Mouse (Mus musculus) left cerebral cortex, postnatal 4 days (tissue): ENCODE measurements at regions not wholly inside any gene's neighbourhood (a gene's known extent, or its start where the extent isn't known, plus 50 kb on each side); places are given as distances from the start of the nearest gene placed in this dataset.
"Not testable (repeated sequence)": the region's sequence is repeated elsewhere in the genome, so short reads cannot be mapped to it uniquely, and the experiment has no call there.

Source experiments
- DNase-seq: peaks from one replicate; pipeline ENCODE4 v3.0.0-alpha.2; 2022
- intact Hi-C: fragments of 180-260 bp; cut with DNase I; formaldehyde crosslinking; loops from one replicate; pipeline ENCODE4 v1.15.1; 2025

DNA sequence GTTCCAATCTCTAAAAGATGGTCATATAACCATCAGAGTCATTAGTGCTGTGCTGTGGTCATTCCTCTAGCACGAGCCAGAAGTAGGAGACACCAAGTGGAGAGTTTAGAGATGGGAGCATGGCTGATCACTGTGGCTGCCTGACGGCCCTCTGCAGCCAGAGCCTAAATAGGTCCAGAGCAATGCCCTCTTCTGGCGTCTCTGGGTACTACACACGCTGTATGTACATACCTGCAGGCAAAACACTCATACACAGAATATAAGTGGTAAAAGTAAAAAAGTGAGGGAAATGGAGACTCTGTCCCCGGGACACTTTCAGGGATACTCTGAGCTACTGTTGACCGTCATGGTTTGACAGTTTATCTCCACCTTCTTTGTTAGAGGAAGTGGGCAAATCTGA is 91.4 kb downstream of the Gm21738 start:
- intact Hi-C loops = no loop called here
- no peak for DNase-seq

DNA sequence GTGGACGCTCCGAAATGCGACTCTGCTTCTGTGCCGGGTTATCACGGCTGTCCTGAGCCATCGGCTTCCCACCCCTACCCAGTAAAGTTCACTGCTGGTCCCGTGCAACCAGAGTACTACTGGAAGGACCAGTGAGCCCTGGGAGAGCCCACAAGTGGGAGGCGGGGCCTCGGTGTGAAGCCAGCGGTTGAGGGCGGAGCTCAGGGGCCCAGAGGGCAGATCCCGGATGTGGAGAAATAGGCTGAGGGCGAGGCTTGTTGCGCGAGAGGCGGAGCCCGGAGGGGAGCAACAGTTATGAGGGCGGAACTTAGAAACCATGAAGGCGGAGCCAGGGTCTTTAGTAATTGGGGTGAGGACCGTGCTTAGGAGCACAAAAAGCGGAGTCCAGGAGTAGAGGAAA is 107.1 kb downstream of the Gm21738 start:
- intact Hi-C loops = no loop called here
- DNase-seq = no peak

DNA sequence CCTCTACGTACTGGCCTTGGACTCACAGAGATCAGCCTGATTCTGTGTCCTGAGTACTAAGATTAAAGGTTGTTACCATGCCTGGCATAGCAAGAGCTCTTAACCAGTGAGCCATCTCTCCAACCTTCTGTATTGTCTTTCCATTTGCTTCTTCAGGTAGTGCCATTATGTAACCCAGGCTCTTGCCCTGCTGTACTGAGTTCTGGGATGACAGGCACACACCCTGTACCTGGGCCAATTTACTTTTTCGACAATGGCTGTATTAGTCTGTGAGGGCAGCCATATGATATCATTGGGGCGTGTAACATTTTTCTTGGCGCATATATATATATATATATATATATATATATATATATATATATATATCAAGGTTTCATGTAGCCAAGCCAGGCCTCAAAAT is 115.9 kb downstream of the Gm21738 start:
- DNase-seq, intact Hi-C loops: not testable (repeated sequence)

GRCm38 (mm10) chr14:19279096-19279495 is 139.6 kb downstream of the Gm21738 start:
- intact Hi-C loops = no loop called here
- DNase-seq = no peak

- intact Hi-C loops = no loop called here
- DNase-seq = peak; percentile 46
These were observed 140.8 kb downstream of the Gm21738 start for GRCm38 (mm10) chr14:19277777-19278385.
